Mouse (Mus musculus) heart, postnatal 10 days (tissue): ENCODE results near the gene Zfp786. TPM values are rescaled to one million over a fixed set of nuclear protein-coding genes. Genes with fewer than 3 reads are reported as not detected.
"Not testable (repeated sequence)": the region's sequence is repeated elsewhere in the genome, so short reads cannot be mapped to it uniquely, and the experiment has no call there.

Experiments used
- DNase-seq, 2 experiments: peaks; one replicate each; pipeline ENCODE4 v3.0.0; 2021
- intact Hi-C: fragments of 180-260 bp; cut with DNase I; formaldehyde crosslinking; loops from one replicate; pipeline ENCODE4 v1.15.1; 2025
- microRNA-seq, 2 experiments: library from miRNA; unstranded; fragments of <30 nt; microRNA quantifications; one replicate each; pipeline ENCODE4 v1.2.0; 2022
- total RNA-seq, 2 experiments: library from RNA; stranded (reverse); gene quantifications; 2 replicates each; pipeline ENCODE4 v1.2.3; 2021

Zfp786 gene
- total RNA-seq, 2 experiments from 2014 or later, result 0.55 to 0.99 TPM

- intact Hi-C loops, result no loop called here
Measured at GRCm38 (mm10) chr6:47787941-47788736, 42.5 kb downstream of the Zfp786 start.

GRCm38 (mm10) chr6:47784707-47785412 is 45.8 kb downstream of the Zfp786 start:
- no peak for DNase-seq
- intact Hi-C loops, result no loop called here

More at GRCm38 (mm10) chr6:47787941-47788736, 42.5 kb downstream of the Zfp786 start:
- DNase-seq, result peak; percentile 87 to 89

- intact Hi-C loops, result no loop called here
- peak; percentile 62 to 68 for DNase-seq
Measured at GRCm38 (mm10) chr6:47781091-47781968, 49.3 kb downstream of the Zfp786 start.

GRCm38 (mm10) chr6:47780576-47781013 is 50.1 kb downstream of the Zfp786 start:
- intact Hi-C loops, result no loop called here
- DNase-seq, result peak in 1 of 2 experiments; percentile 22

- intact Hi-C loops, result not testable (repeated sequence)
Measured at GRCm38 (mm10) chr6:47771760-47772159, 58.9 kb downstream of the Zfp786 start.

GRCm38 (mm10) chr6:47771113-47771512 is 59.6 kb downstream of the Zfp786 start:
- intact Hi-C loops, DNase-seq: not testable (repeated sequence)

More at GRCm38 (mm10) chr6:47771760-47772159, 58.9 kb downstream of the Zfp786 start:
- DNase-seq, result not testable (repeated sequence)

- intact Hi-C loops, DNase-seq: not testable (repeated sequence)
Measured at GRCm38 (mm10) chr6:47769861-47770260, 60.8 kb downstream of the Zfp786 start.

Small RNAs within 50 kb of the gene (microRNA-seq; reads per million reads assigned to microRNA genes)
- gene Mir704, result 0 reads per million in 2 experiments

Other genes with a start within 250 kb of the Zfp786 start
- gene Ezh2, start 235.5 kb downstream of the Zfp786 start, total RNA-seq, result 10 to 100 TPM; 35.7 to 41.9 TPM
- gene Pdia4, start 17.4 kb downstream of the Zfp786 start, total RNA-seq, result 10 to 100 TPM; 43.2 to 57.8 TPM
- 1 to 10 TPM; 7.1 TPM for gene Zfp398, start 4.8 kb upstream of the Zfp786 start, total RNA-seq
- gene Zfp282, start 46.3 kb upstream of the Zfp786 start, total RNA-seq, result 10 to 100 TPM; 10.2 to 10.4 TPM
- 10 to 100 TPM; 12.6 to 12.7 TPM for gene Zfp212, start 89.6 kb upstream of the Zfp786 start, total RNA-seq
- 1 to 10 TPM; 1.9 to 2.1 TPM for gene Zfp956, start 122.5 kb upstream of the Zfp786 start, total RNA-seq
- gene Zfp777, start 218.0 kb upstream of the Zfp786 start, total RNA-seq, result 10 to 100 TPM; 16.6 to 17.3 TPM